Mouse (Mus musculus): Measurements from ENCODE around the gene Olfr1501. TPM values are rescaled to one million over a fixed set of nuclear protein-coding genes. Genes with fewer than 3 reads are reported as not detected.
A peak's percentile ranks its signal among the peaks of the same experiment; 100 is the strongest.
"Not testable (repeated sequence)": the region's sequence is repeated elsewhere in the genome, so short reads cannot be mapped to it uniquely, and the experiment has no call there.

Gene Olfr1501
- total and polyA plus RNA-seq, 3 experiments: not detected

GRCm38 (mm10) chr19:13818827-13819226 is 31.7 kb downstream of the Olfr1501 start:
- in situ Hi-C loops (cut with MboI; ENCODE audit: low pct_ligation_motif_present, low pct_unique_long_range_greater_than_20kb, low sequenced_read_pairs) (no loop called here), dilution Hi-C loops (cut with MboI; ENCODE audit: extremely low pct_ligation_motif_present, extremely low pct_unique_long_range_greater_than_20kb, low sequenced_read_pairs) (no loop called here)
- H3K9me3 ChIP-seq (replicated peaks; ENCODE audit: low read length): no peaks in the 10 kb centered on the region
- no peak for TF ChIP-seq ZNF384 (IDR thresholded peaks at IDR 0.05; ENCODE audit: low read depth, low read length)
- no peak for TF ChIP-seq USF2 (conservative IDR thresholded peaks at IDR 0.05; ENCODE audit: low read depth, low read length)
- peak; percentile 22; the same call in 1 of the 2 replicates for TF ChIP-seq SMC3 (IDR thresholded peaks at IDR 0.05; ENCODE audit: low read depth, low read length)
- TF ChIP-seq TBP (conservative IDR thresholded peaks at IDR 0.05; ENCODE audit: low read depth, low read length): no peak
- no peak for TF ChIP-seq POLR2AphosphoS2 (IDR thresholded peaks at IDR 0.05; ENCODE audit: low read depth, low read length)
- TF ChIP-seq EP300 (IDR thresholded peaks at IDR 0.05; ENCODE audit: low read length): no peak
- peak; percentile 76 for TF ChIP-seq RAD21 (IDR thresholded peaks at IDR 0.05; ENCODE audit: low read depth, low read length)
- no peak for TF ChIP-seq ELF1 (IDR thresholded peaks at IDR 0.05; ENCODE audit: low read depth, low read length)
- no peak for TF ChIP-seq SIN3A (IDR thresholded peaks at IDR 0.05; ENCODE audit: low read length)
- no peak for TF ChIP-seq UBTF (IDR thresholded peaks at IDR 0.05; ENCODE audit: low read depth, low read length)
- TF ChIP-seq KAT2A (IDR thresholded peaks at IDR 0.05; ENCODE audit: insufficient replicate concordance, low read length): no peak
- TF ChIP-seq MAZ (IDR thresholded peaks at IDR 0.05; ENCODE audit: low read depth, low read length): no peak
- no peak for TF ChIP-seq MAX (IDR thresholded peaks at IDR 0.05; ENCODE audit: low read length)
- no peak for TF ChIP-seq NELFE (IDR thresholded peaks at IDR 0.05; ENCODE audit: low read depth, low read length)
- no peak for TF ChIP-seq GABPA (IDR thresholded peaks at IDR 0.05; ENCODE audit: insufficient replicate concordance, low read depth, low read length)
- peak; percentile 39 to 66; a peak in 3 of 4 replicates for TF ChIP-seq CTCF (conservative IDR thresholded peaks at IDR 0.05 in 1 of 2, IDR thresholded peaks at IDR 0.05 in 1 of 2; ENCODE audit: low read depth in 2 of 2, low read length in 2 of 2)
- no peak overlapping the region for H3K4me3 ChIP-seq (replicated peaks in 1 of 3; ENCODE audit: low read depth in 2 of 3, low read length in 2 of 3, poor library complexity in 1 of 3)
- H3K27ac ChIP-seq (ENCODE audit: insufficient read depth, low read depth): no peak overlapping the region
- H3K4me1 ChIP-seq (ENCODE audit: control insufficient read depth in 1 of 2, insufficient read depth in 2 of 2): peaks cover 0 to 5% of the 10 kb centered on the region in 2 experiments; a peak in 1 of 4 replicates
- no peak overlapping the region for H3K4me2 ChIP-seq (ENCODE audit: insufficient read depth, low read depth, poor library complexity, severe bottlenecking)
- H3K79me2 ChIP-seq (replicated peaks; ENCODE audit: control insufficient read depth, extremely low read depth, insufficient read depth, poor library complexity, severe bottlenecking): no peaks in the 10 kb centered on the region
- no peaks in the 10 kb centered on the region for H3K36me3 ChIP-seq (replicated peaks in 1 of 2; ENCODE audit: control insufficient read depth in 1 of 2, insufficient read depth in 1 of 2, low read length in 1 of 2)
- H3K9ac ChIP-seq (ENCODE audit: insufficient read depth, low read depth): no peak overlapping the region
- no peaks in the 10 kb centered on the region for H3K27me3 ChIP-seq (replicated peaks)
- DNase-seq (ENCODE audit: extremely low read depth): peak; percentile 51

- dilution Hi-C loops (cut with MboI; ENCODE audit: extremely low pct_ligation_motif_present, extremely low pct_unique_long_range_greater_than_20kb, low sequenced_read_pairs): no loop called here
- Histone ChIP-seq H3K79me2 (replicated peaks; ENCODE audit: control insufficient read depth, extremely low read depth, insufficient read depth, poor library complexity, severe bottlenecking) (no peaks in the 10 kb centered on the region), H3K4me1 (ENCODE audit: control insufficient read depth in 1 of 2, insufficient read depth in 2 of 2) (no peaks in the 10 kb centered on the region), H3K27me3 (replicated peaks) (no peaks in the 10 kb centered on the region), H3K4me2 (ENCODE audit: insufficient read depth, low read depth, poor library complexity, severe bottlenecking) (no peak overlapping the region), H3K4me3 (replicated peaks in 1 of 3; ENCODE audit: low read depth in 2 of 3, low read length in 2 of 3, poor library complexity in 1 of 3) (no peak overlapping the region), H3K27ac (ENCODE audit: insufficient read depth, low read depth) (no peak overlapping the region), H3K9ac (ENCODE audit: insufficient read depth, low read depth) (no peak overlapping the region), H3K36me3 (replicated peaks in 1 of 2; ENCODE audit: control insufficient read depth in 1 of 2, insufficient read depth in 1 of 2, low read length in 1 of 2) (no peaks in the 10 kb centered on the region), H3K9me3 (replicated peaks; ENCODE audit: low read length) (no peaks in the 10 kb centered on the region)
- peak; percentile 35 for DNase-seq (ENCODE audit: extremely low read depth)
- no peak for TF ChIP-seq IRF4 (IDR thresholded peaks at IDR 0.05; ENCODE audit: low read depth, low read length)
- no peak for TF ChIP-seq EP300 (IDR thresholded peaks at IDR 0.05; ENCODE audit: low read length)
- TF ChIP-seq SMC3 (IDR thresholded peaks at IDR 0.05; ENCODE audit: low read depth, low read length): peak; percentile 60
- peak; percentile 60 for TF ChIP-seq RAD21 (IDR thresholded peaks at IDR 0.05; ENCODE audit: low read depth, low read length)
- TF ChIP-seq USF2 (conservative IDR thresholded peaks at IDR 0.05; ENCODE audit: low read depth, low read length): no peak
- peak; percentile 70 to 85 for TF ChIP-seq CTCF (conservative IDR thresholded peaks at IDR 0.05 in 1 of 2, IDR thresholded peaks at IDR 0.05 in 1 of 2; ENCODE audit: low read depth in 2 of 2, low read length in 2 of 2)
- TF ChIP-seq JUND (conservative IDR thresholded peaks at IDR 0.05; ENCODE audit: low read depth, low read length): no peak
- in situ Hi-C loops (cut with MboI; ENCODE audit: low pct_ligation_motif_present, low pct_unique_long_range_greater_than_20kb, low sequenced_read_pairs): no loop called here
Measured at GRCm38 (mm10) chr19:13812823-13813222, 37.7 kb downstream of the Olfr1501 start.

- H3K9me3 ChIP-seq (replicated peaks; ENCODE audit: low read length); dilution Hi-C loops (cut with MboI; ENCODE audit: extremely low pct_ligation_motif_present, extremely low pct_unique_long_range_greater_than_20kb, low sequenced_read_pairs); in situ Hi-C loops (cut with MboI; ENCODE audit: low pct_ligation_motif_present, low pct_unique_long_range_greater_than_20kb, low sequenced_read_pairs): not testable (repeated sequence)
Measured at GRCm38 (mm10) chr19:13805486-13805885, 45.0 kb downstream of the Olfr1501 start.

More at GRCm38 (mm10) chr19:13805486-13805885, 45.0 kb downstream of the Olfr1501 start:
- DNase-seq (ENCODE audit: extremely low read depth); H3K4me2 ChIP-seq (ENCODE audit: insufficient read depth, low read depth, poor library complexity, severe bottlenecking); H3K4me3 ChIP-seq (replicated peaks in 1 of 3; ENCODE audit: low read depth in 2 of 3, low read length in 2 of 3, poor library complexity in 1 of 3); H3K27ac ChIP-seq (ENCODE audit: insufficient read depth, low read depth); H3K9ac ChIP-seq (ENCODE audit: insufficient read depth, low read depth); H3K36me3 ChIP-seq (replicated peaks in 1 of 2; ENCODE audit: control insufficient read depth in 1 of 2, insufficient read depth in 1 of 2, low read length in 1 of 2); H3K4me1 ChIP-seq (ENCODE audit: control insufficient read depth in 1 of 2, insufficient read depth in 2 of 2); H3K79me2 ChIP-seq (replicated peaks; ENCODE audit: control insufficient read depth, extremely low read depth, insufficient read depth, poor library complexity, severe bottlenecking); H3K27me3 ChIP-seq (replicated peaks): not testable (repeated sequence)
